Mouse (Mus musculus) macrophage (primary cell): Measurements from ENCODE around the gene Lrrn3. TPM values are rescaled to one million over a fixed set of nuclear protein-coding genes. Genes with fewer than 3 reads are reported as not detected.

Experiments used
- H3K27ac ChIP-seq: fragments of 350-480 bp; formaldehyde crosslinking; 2 replicates; pipeline ENCODE4 v1.9.0; 2021
- H3K36me3 ChIP-seq: fragments of 350-480 bp; formaldehyde crosslinking; 2 replicates; pipeline ENCODE4 v1.9.0; 2021; ENCODE audit errors: inconsistent target
- H3K4me3 ChIP-seq: fragments of 350-480 bp; formaldehyde crosslinking; 2 replicates; pipeline ENCODE4 v1.9.0; 2021; ENCODE audit errors: inconsistent target
- H3K79me2 ChIP-seq: fragments of 350-480 bp; formaldehyde crosslinking; 2 replicates; pipeline ENCODE4 v1.9.0; 2021; ENCODE audit errors: inconsistent target
- WGBS: methylation state at CpG from one replicate; pipeline ENCODE4 v1.1.7; 2026; ENCODE audit warnings: inconsistent platforms; ENCODE audit not compliant: missing documents; 5-methylcytosine and 5-hydroxymethylcytosine counted together
- polyA plus RNA-seq: library from polyadenylated mRNA; stranded (reverse); fragments of 250-400 nt; gene quantifications from 3 replicates; pipeline ENCODE4 v1.2.4, GENCODE M21; 2018; ENCODE audit warnings: inconsistent platforms

Gene Lrrn3
- polyA plus RNA-seq, 1 experiment from 2014 or later: 0.10 TPM

GRCm38 (mm10) chr12:41483091-41483592, 3.1 kb downstream of the Lrrn3 start:
- WGBS: 81% methylated on average over 5 of the region's 5 CpGs
- no peak overlapping the region for H3K27ac ChIP-seq
- no peaks in the 10 kb centered on the region for H3K79me2 ChIP-seq
- no peak overlapping the region for H3K4me3 ChIP-seq
- no peaks in the 10 kb centered on the region for H3K36me3 ChIP-seq

GRCm38 (mm10) chr12:41481486-41481885, 4.7 kb downstream of the Lrrn3 start:
- 8% methylated on average over 2 of the region's 2 CpGs for WGBS
- Histone ChIP-seq H3K79me2 (no peaks in the 10 kb centered on the region), H3K36me3 (no peaks in the 10 kb centered on the region), H3K4me3 (no peak overlapping the region), H3K27ac (no peak overlapping the region)

- WGBS: 79% methylated on average over 6 of the region's 6 CpGs
Observed at GRCm38 (mm10) chr12:41469096-41469801, 17.0 kb downstream of the Lrrn3 start.

GRCm38 (mm10) chr12:41468374-41468991, 17.7 kb downstream of the Lrrn3 start:
- H3K27ac ChIP-seq: no peak overlapping the region
- no peaks in the 10 kb centered on the region for H3K36me3 ChIP-seq
- no peaks in the 10 kb centered on the region for H3K79me2 ChIP-seq
- no peak overlapping the region for H3K4me3 ChIP-seq
- 93% methylated on average over 3 of the region's 3 CpGs for WGBS

More at GRCm38 (mm10) chr12:41469096-41469801, 17.0 kb downstream of the Lrrn3 start:
- no peaks in the 10 kb centered on the region for H3K36me3 ChIP-seq
- H3K79me2 ChIP-seq: no peaks in the 10 kb centered on the region
- no peak overlapping the region for H3K4me3 ChIP-seq
- no peak overlapping the region for H3K27ac ChIP-seq

- H3K4me3 ChIP-seq: no peak overlapping the region
- no peak overlapping the region for H3K27ac ChIP-seq
- no peaks in the 10 kb centered on the region for H3K36me3 ChIP-seq
- WGBS: 31% methylated on average over 4 of the region's 4 CpGs
- no peaks in the 10 kb centered on the region for H3K79me2 ChIP-seq
Observed at GRCm38 (mm10) chr12:41438446-41438845, 47.8 kb downstream of the Lrrn3 start.

- WGBS: 79% methylated on average over 5 of the region's 5 CpGs
- H3K27ac ChIP-seq: no peak overlapping the region
- no peak overlapping the region for H3K4me3 ChIP-seq
- no peaks in the 10 kb centered on the region for H3K36me3 ChIP-seq
- H3K79me2 ChIP-seq: no peaks in the 10 kb centered on the region
Observed at GRCm38 (mm10) chr12:41436206-41436985, 49.8 kb downstream of the Lrrn3 start.

- H3K79me2 ChIP-seq: no peaks in the 10 kb centered on the region
- no peak overlapping the region for H3K27ac ChIP-seq
- H3K4me3 ChIP-seq: no peak overlapping the region
- H3K36me3 ChIP-seq: no peaks in the 10 kb centered on the region
Observed at GRCm38 (mm10) chr12:41428806-41429205, 57.4 kb downstream of the Lrrn3 start.

GRCm38 (mm10) chr12:41427464-41427863, 58.8 kb downstream of the Lrrn3 start:
- Histone ChIP-seq H3K27ac (no peak overlapping the region), H3K36me3 (no peaks in the 10 kb centered on the region), H3K4me3 (no peak overlapping the region), H3K79me2 (no peaks in the 10 kb centered on the region)
- WGBS: 92% methylated on average over 5 of the region's 5 CpGs

- Histone ChIP-seq H3K79me2 (no peaks in the 10 kb centered on the region), H3K36me3 (no peaks in the 10 kb centered on the region), H3K4me3 (no peak overlapping the region), H3K27ac (no peak overlapping the region)
- WGBS: 89% methylated on average over 9 of the region's 9 CpGs
Observed at GRCm38 (mm10) chr12:41425101-41425679, 61.0 kb downstream of the Lrrn3 start.

- H3K4me3 ChIP-seq: no peak overlapping the region
- H3K79me2 ChIP-seq: no peaks in the 10 kb centered on the region
- WGBS: 92% methylated on average over 4 of the region's 4 CpGs
- H3K27ac ChIP-seq: no peak overlapping the region
- no peaks in the 10 kb centered on the region for H3K36me3 ChIP-seq
Observed at GRCm38 (mm10) chr12:41417961-41418360, 68.3 kb downstream of the Lrrn3 start.

- Histone ChIP-seq H3K27ac (no peak overlapping the region), H3K4me3 (no peak overlapping the region), H3K79me2 (no peaks in the 10 kb centered on the region), H3K36me3 (no peaks in the 10 kb centered on the region)
- 93% methylated on average over 3 of the region's 3 CpGs for WGBS
Observed at GRCm38 (mm10) chr12:41417099-41417498, 69.1 kb downstream of the Lrrn3 start.

GRCm38 (mm10) chr12:41416635-41417034, 69.6 kb downstream of the Lrrn3 start:
- no peak overlapping the region for H3K27ac ChIP-seq
- no peaks in the 10 kb centered on the region for H3K79me2 ChIP-seq
- H3K36me3 ChIP-seq: no peaks in the 10 kb centered on the region
- H3K4me3 ChIP-seq: no peak overlapping the region

- H3K36me3 ChIP-seq: no peaks in the 10 kb centered on the region
- no peak overlapping the region for H3K4me3 ChIP-seq
- H3K79me2 ChIP-seq: no peaks in the 10 kb centered on the region
- WGBS: 94% methylated on average over 3 of the region's 3 CpGs
- no peak overlapping the region for H3K27ac ChIP-seq
Observed at GRCm38 (mm10) chr12:41409431-41409830, 76.8 kb downstream of the Lrrn3 start.

GRCm38 (mm10) chr12:41401923-41402322, 84.3 kb downstream of the Lrrn3 start:
- H3K79me2 ChIP-seq: no peaks in the 10 kb centered on the region
- no peak overlapping the region for H3K4me3 ChIP-seq
- 87% methylated on average over 3 of the region's 3 CpGs for WGBS
- H3K36me3 ChIP-seq: no peaks in the 10 kb centered on the region
- H3K27ac ChIP-seq: no peak overlapping the region
